Mouse (Mus musculus): ENCODE results near the gene Bcam.

DNA sequence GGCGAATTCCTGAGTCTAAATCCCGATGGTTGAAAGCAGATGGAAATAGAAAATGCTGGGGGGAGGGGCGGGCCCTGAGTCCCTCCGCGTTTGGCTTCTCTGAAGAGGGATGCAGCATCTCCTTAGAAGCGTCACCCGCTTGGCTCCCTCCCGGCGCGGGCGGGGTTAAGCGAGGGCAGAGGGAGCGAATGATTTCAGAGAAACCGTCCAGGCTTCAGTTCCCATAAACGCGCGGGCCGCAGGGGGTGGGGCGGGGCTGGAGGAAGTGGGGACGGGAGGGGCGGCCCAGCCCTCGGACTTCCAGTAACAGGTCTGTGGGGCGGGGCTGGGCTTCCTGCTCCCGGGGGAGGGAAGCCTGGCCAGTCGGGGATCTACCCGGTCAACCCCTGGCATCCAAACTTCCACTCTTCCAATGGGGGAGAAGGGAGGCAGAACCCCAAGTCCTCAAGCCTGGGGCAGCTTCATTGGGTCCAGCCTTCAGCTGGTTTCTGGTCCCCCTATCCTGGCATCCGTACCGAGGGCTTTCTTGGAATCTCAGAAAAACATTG lies 45.5 kb upstream of the Bcam start:
- no peak for TF ChIP-seq EP300 (IDR thresholded peaks at IDR 0.05; ENCODE audit: low read depth)
- TF ChIP-seq CTCF (IDR thresholded peaks at IDR 0.05; ENCODE audit: low read depth), result no peak
